Mouse (Mus musculus) bone marrow, adult 2 months (tissue): Measurements from ENCODE around the gene Msln.
A peak's percentile ranks its signal among the peaks of the same experiment; 100 is the strongest.

Source experiments
- CTCF ChIP-seq: fragments of 200-500 bp; IDR thresholded peaks from 2 replicates; pipeline ENCODE4 v1.5.1; 2011; ENCODE audit warnings: low read length, control low read depth; ENCODE audit not compliant: control insufficient read depth, insufficient read depth
- POLR2A ChIP-seq: fragments of 200-500 bp; IDR thresholded peaks from 2 replicates; pipeline ENCODE4 v1.6.1; 2011; ENCODE audit warnings: low read depth, mild to moderate bottlenecking, control low read depth, low read length, borderline replicate concordance; ENCODE audit not compliant: control insufficient read depth

GRCm38 (mm10) chr17:25791843-25792527 is 37.8 kb upstream of the Msln start:
- TF ChIP-seq CTCF = no peak
- TF ChIP-seq POLR2A = peak; percentile 78; the same call in 1 of the 2 replicates
